Mouse (Mus musculus): ENCODE results near the gene Rapgef3. TPM values are rescaled to one million over a fixed set of nuclear protein-coding genes. Genes with fewer than 3 reads are reported as not detected.

Rapgef3 gene
- polyA plus RNA-seq, 1 experiment: 40.2 TPM

- Histone ChIP-seq H3K4me3 (ENCODE audit: insufficient read depth, low read length) (no peak overlapping the region), H3K4me1 (ENCODE audit: control insufficient read depth, insufficient read depth, low read length) (no peaks in the 10 kb centered on the region), H3K27ac (ENCODE audit: insufficient read depth, low read length) (no peak overlapping the region)
- TF ChIP-seq CTCF (IDR thresholded peaks at IDR 0.05; ENCODE audit: extremely low read depth, insufficient read depth, low read length): no peak
- no peak for TF ChIP-seq POLR2A (IDR thresholded peaks at IDR 0.05; ENCODE audit: extremely low read depth, insufficient read depth, low read length)
Measured at GRCm38 (mm10) chr15:97721008-97721701, 46.6 kb downstream of the Rapgef3 start.

- no peak for TF ChIP-seq POLR2A (IDR thresholded peaks at IDR 0.05; ENCODE audit: extremely low read depth, insufficient read depth, low read length)
- TF ChIP-seq CTCF (IDR thresholded peaks at IDR 0.05; ENCODE audit: extremely low read depth, insufficient read depth, low read length): no peak
- Histone ChIP-seq H3K27ac (ENCODE audit: insufficient read depth, low read length) (0 out of 2 replicates have a peak overlapping the region, but pooled peaks have one; percentile 27), H3K4me3 (ENCODE audit: insufficient read depth, low read length) (no peak overlapping the region), H3K4me1 (ENCODE audit: control insufficient read depth, insufficient read depth, low read length) (no peaks in the 10 kb centered on the region)
Measured at GRCm38 (mm10) chr15:97720026-97720675, 47.6 kb downstream of the Rapgef3 start.

- no peaks in the 10 kb centered on the region for H3K4me1 ChIP-seq (ENCODE audit: control insufficient read depth, insufficient read depth, low read length)
- no peak overlapping the region for H3K4me3 ChIP-seq (ENCODE audit: insufficient read depth, low read length)
- TF ChIP-seq POLR2A (IDR thresholded peaks at IDR 0.05; ENCODE audit: extremely low read depth, insufficient read depth, low read length): no peak
- TF ChIP-seq CTCF (IDR thresholded peaks at IDR 0.05; ENCODE audit: extremely low read depth, insufficient read depth, low read length): no peak
- H3K27ac ChIP-seq (ENCODE audit: insufficient read depth, low read length): no peak overlapping the region
Measured at GRCm38 (mm10) chr15:97719494-97719893, 48.3 kb downstream of the Rapgef3 start.

- no peak for TF ChIP-seq POLR2A (IDR thresholded peaks at IDR 0.05; ENCODE audit: extremely low read depth, insufficient read depth, low read length)
- no peak for TF ChIP-seq CTCF (IDR thresholded peaks at IDR 0.05; ENCODE audit: extremely low read depth, insufficient read depth, low read length)
- Histone ChIP-seq H3K27ac (ENCODE audit: insufficient read depth, low read length) (no peak overlapping the region), H3K4me1 (ENCODE audit: control insufficient read depth, insufficient read depth, low read length) (no peaks in the 10 kb centered on the region)
Measured at GRCm38 (mm10) chr15:97718535-97719155, 49.1 kb downstream of the Rapgef3 start.

GRCm38 (mm10) chr15:97717861-97718534 lies 49.8 kb downstream of the Rapgef3 start:
- no peaks in the 10 kb centered on the region for H3K4me1 ChIP-seq (ENCODE audit: control insufficient read depth, insufficient read depth, low read length)
- H3K27ac ChIP-seq (ENCODE audit: insufficient read depth, low read length): no peak overlapping the region
- H3K4me3 ChIP-seq (ENCODE audit: insufficient read depth, low read length): no peak overlapping the region
- TF ChIP-seq POLR2A (IDR thresholded peaks at IDR 0.05; ENCODE audit: extremely low read depth, insufficient read depth, low read length): no peak
- TF ChIP-seq CTCF (IDR thresholded peaks at IDR 0.05; ENCODE audit: extremely low read depth, insufficient read depth, low read length): peak; percentile 90

More at GRCm38 (mm10) chr15:97718535-97719155, 49.1 kb downstream of the Rapgef3 start:
- H3K4me3 ChIP-seq (ENCODE audit: insufficient read depth, low read length): no peak overlapping the region

GRCm38 (mm10) chr15:97716782-97717181 lies 51.0 kb downstream of the Rapgef3 start:
- Histone ChIP-seq H3K4me3 (ENCODE audit: insufficient read depth, low read length) (no peak overlapping the region), H3K27ac (ENCODE audit: insufficient read depth, low read length) (no peak overlapping the region), H3K4me1 (ENCODE audit: control insufficient read depth, insufficient read depth, low read length) (no peaks in the 10 kb centered on the region)
- TF ChIP-seq POLR2A (IDR thresholded peaks at IDR 0.05; ENCODE audit: extremely low read depth, insufficient read depth, low read length) (no peak), CTCF (IDR thresholded peaks at IDR 0.05; ENCODE audit: extremely low read depth, insufficient read depth, low read length) (no peak)

GRCm38 (mm10) chr15:97715734-97716133 lies 52.0 kb downstream of the Rapgef3 start:
- no peak overlapping the region for H3K4me3 ChIP-seq (ENCODE audit: insufficient read depth, low read length)
- H3K27ac ChIP-seq (ENCODE audit: insufficient read depth, low read length): no peak overlapping the region
- H3K4me1 ChIP-seq (ENCODE audit: control insufficient read depth, insufficient read depth, low read length): no peaks in the 10 kb centered on the region
- TF ChIP-seq CTCF (IDR thresholded peaks at IDR 0.05; ENCODE audit: extremely low read depth, insufficient read depth, low read length): no peak
- no peak for TF ChIP-seq POLR2A (IDR thresholded peaks at IDR 0.05; ENCODE audit: extremely low read depth, insufficient read depth, low read length)

GRCm38 (mm10) chr15:97715083-97715482 lies 52.7 kb downstream of the Rapgef3 start:
- no peak overlapping the region for H3K4me3 ChIP-seq (ENCODE audit: insufficient read depth, low read length)
- no peak overlapping the region for H3K27ac ChIP-seq (ENCODE audit: insufficient read depth, low read length)
- no peak for TF ChIP-seq POLR2A (IDR thresholded peaks at IDR 0.05; ENCODE audit: extremely low read depth, insufficient read depth, low read length)
- TF ChIP-seq CTCF (IDR thresholded peaks at IDR 0.05; ENCODE audit: extremely low read depth, insufficient read depth, low read length): no peak
- no peaks in the 10 kb centered on the region for H3K4me1 ChIP-seq (ENCODE audit: control insufficient read depth, insufficient read depth, low read length)

GRCm38 (mm10) chr15:97712546-97712945 lies 55.2 kb downstream of the Rapgef3 start:
- no peak for TF ChIP-seq POLR2A (IDR thresholded peaks at IDR 0.05; ENCODE audit: extremely low read depth, insufficient read depth, low read length)
- no peak for TF ChIP-seq CTCF (IDR thresholded peaks at IDR 0.05; ENCODE audit: extremely low read depth, insufficient read depth, low read length)
- no peak overlapping the region for H3K27ac ChIP-seq (ENCODE audit: insufficient read depth, low read length)
- no peak overlapping the region for H3K4me3 ChIP-seq (ENCODE audit: insufficient read depth, low read length)

More at GRCm38 (mm10) chr15:97712546-97712945, 55.2 kb downstream of the Rapgef3 start:
- H3K4me1 ChIP-seq (ENCODE audit: control insufficient read depth, insufficient read depth, low read length): no peaks in the 10 kb centered on the region
